Mouse (Mus musculus): Measurements from ENCODE around the gene Raver1. TPM values are rescaled to one million over a fixed set of nuclear protein-coding genes. Genes with fewer than 3 reads are reported as not detected.
"Not testable (repeated sequence)": the region's sequence is repeated elsewhere in the genome, so short reads cannot be mapped to it uniquely, and the experiment has no call there.

Gene Raver1
- polyA plus RNA-seq, 1 experiment: 65.6 TPM

DNA sequence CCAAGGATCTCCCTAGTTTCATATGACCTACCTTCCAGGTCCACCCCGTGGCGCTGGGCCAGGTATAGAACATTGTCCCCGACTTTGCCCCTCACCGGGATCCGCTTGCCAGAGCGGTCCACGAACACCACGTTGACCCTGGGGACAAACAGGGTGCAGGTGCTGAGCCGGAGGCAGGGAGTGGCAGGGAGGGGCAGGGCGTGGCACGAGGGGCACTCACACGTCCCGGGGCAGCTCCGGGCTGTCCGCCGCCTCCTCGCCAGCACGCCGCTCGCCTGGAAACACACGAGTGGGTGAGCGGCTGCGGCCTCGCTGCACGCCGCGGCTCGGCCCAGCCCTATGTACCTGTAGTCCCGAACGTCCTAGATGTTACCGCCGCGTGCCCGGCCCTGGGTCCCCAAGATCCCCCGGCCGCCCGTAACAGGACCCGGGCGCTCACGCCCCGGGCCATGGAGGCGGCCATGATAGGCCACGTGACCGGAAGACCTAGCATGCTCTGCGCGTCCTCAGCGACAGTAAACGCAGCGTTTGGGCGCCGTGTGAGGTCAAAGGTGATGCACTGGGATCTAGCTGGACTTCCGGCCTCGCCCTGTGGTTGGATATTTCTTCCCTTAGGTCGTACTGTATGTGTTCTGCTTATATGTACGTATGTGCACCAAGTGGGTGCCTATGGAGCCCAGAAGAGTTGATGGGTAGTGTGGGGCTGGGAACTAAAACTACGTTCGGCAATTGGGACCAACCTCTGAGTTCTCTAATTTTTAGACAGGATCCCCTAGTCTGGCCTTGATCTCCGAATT is 18.6 kb downstream of the Raver1 start, which contains the start of the genes Gm49373 and Fdx1l:
Gene Gm49373 (minus strand): TSS at position 53 of the 797 bp plus-strand sequence.
Gene Fdx1l (minus strand): TSS at position 571 of the 797 bp plus-strand sequence.
- peak; percentile 95 for DNase-seq (ENCODE audit: low read depth)

DNA sequence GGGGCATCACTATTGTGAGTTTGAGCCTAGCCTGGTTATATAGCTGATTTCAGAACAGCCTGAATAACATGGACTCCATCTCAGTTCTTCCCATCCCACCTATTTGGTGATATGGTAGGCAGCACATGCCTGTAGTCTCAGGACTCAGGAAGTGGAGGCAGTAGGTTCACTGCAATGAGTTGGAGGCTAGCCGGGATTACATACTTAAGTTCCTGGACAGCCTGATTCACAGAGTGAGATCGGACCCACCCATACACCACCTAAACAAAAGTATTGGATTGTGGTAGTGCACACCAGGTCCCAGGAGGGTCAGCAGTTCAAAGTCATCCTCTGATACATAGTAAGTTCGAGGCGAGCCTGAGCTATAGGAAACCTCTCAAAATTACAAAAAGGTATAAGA is 19.2 kb downstream of the Raver1 start:
- TF ChIP-seq POLR2A (IDR thresholded peaks at IDR 0.05; ENCODE audit: borderline replicate concordance, extremely low read depth, insufficient read depth, insufficient read length, poor library complexity, severe bottlenecking) (no peak), CTCF (IDR thresholded peaks at IDR 0.05; ENCODE audit: borderline replicate concordance, extremely low read depth, insufficient read depth, insufficient read length) (no peak)
- no peak for DNase-seq (ENCODE audit: low read depth)

More for the DNA sequence above, 18.6 kb downstream of the Raver1 start, which contains the start of the genes Gm49373 and Fdx1l:
- no peak for TF ChIP-seq CTCF (IDR thresholded peaks at IDR 0.05; ENCODE audit: borderline replicate concordance, extremely low read depth, insufficient read depth, insufficient read length)
- peak; percentile 51; the same call in 1 of the 2 replicates for TF ChIP-seq POLR2A (IDR thresholded peaks at IDR 0.05; ENCODE audit: borderline replicate concordance, extremely low read depth, insufficient read depth, insufficient read length, poor library complexity, severe bottlenecking)

DNA sequence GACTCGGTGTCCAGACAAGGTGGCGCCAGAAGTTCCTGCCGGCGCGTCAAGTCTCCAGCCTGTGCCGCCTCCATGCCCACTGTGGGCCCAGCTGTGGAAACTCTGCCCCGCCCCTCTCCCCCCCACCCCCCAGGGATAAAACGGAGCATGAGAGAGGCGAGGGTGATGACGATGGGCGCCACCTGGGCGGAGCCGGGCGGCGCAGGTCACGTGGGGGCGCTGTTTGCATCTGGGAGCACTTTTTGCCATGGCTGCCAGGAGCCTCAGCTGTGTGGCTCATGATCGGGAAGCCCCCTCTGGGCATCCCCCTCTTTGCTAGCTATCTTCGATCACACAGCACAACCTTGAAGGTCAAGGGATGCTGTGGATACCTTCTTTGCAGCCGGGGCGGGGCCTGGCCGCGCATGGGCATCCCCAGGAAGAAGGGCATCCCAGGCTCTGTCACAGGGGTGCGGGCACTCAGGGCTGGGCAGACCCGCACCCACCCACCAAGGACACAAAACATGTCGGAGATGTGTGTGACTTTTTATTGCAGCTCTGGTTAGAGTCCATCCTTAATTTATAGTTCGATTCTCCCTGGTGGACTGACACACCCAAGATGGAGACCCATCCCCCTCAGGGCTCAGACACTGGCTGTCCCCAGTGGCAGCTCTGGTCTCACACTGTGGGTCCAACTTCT is 24.7 kb downstream of the Raver1 start, which contains the start of gene Zglp1:
Gene Zglp1 (minus strand): TSS at position 88 of the 679 bp plus-strand sequence.
- DNase-seq (ENCODE audit: low read depth): no peak
- TF ChIP-seq POLR2A (IDR thresholded peaks at IDR 0.05; ENCODE audit: borderline replicate concordance, extremely low read depth, insufficient read depth, insufficient read length, poor library complexity, severe bottlenecking) (no peak), CTCF (IDR thresholded peaks at IDR 0.05; ENCODE audit: borderline replicate concordance, extremely low read depth, insufficient read depth, insufficient read length) (no peak)

DNA sequence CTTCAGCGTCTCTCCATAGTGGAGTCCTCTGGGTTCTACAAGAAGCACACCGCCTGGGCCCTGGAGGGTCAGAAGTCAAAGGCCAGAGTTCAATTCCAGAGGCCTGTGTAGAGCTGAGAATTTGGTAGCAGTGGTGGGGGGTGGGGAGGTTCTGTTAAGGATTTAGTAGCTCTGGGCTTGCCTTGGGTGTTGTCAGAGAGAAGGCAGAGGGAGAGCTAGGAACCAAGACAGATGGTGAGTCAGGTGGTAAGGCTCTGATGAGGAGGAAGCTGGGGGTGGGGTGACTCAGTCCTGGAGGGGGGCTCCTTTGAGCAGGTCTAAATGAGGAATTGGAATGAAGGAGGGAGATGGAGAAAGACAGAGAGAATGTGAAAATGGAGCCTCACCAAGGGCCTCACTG is 28.9 kb downstream of the Raver1 start:
- peak; percentile 19 for DNase-seq (ENCODE audit: low read depth)
- no peak for TF ChIP-seq CTCF (IDR thresholded peaks at IDR 0.05; ENCODE audit: borderline replicate concordance, extremely low read depth, insufficient read depth, insufficient read length)
- no peak for TF ChIP-seq POLR2A (IDR thresholded peaks at IDR 0.05; ENCODE audit: borderline replicate concordance, extremely low read depth, insufficient read depth, insufficient read length, poor library complexity, severe bottlenecking)

DNA sequence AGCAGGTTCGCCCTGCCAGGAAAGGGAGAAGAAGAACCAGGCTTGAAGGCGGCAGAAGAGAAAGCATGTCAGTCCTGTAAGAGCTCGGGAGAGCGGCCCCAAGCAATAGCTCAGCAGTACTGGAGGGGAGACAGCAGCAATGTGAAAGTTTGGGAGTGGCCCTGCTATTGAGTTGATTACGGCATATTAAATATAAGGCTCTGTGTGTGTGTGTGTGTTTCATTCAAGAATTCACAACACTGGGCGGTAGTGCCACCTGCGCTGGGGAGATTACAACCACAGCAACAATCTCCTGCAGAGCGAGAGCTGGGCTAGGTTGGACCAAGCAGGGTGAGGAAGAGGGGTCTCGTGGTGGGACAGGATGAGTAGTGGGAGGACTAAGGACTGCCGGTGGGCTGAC is 40.2 kb downstream of the Raver1 start:
- no peak for TF ChIP-seq CTCF (IDR thresholded peaks at IDR 0.05; ENCODE audit: borderline replicate concordance, extremely low read depth, insufficient read depth, insufficient read length)
- TF ChIP-seq POLR2A (IDR thresholded peaks at IDR 0.05; ENCODE audit: borderline replicate concordance, extremely low read depth, insufficient read depth, insufficient read length, poor library complexity, severe bottlenecking): no peak

DNA sequence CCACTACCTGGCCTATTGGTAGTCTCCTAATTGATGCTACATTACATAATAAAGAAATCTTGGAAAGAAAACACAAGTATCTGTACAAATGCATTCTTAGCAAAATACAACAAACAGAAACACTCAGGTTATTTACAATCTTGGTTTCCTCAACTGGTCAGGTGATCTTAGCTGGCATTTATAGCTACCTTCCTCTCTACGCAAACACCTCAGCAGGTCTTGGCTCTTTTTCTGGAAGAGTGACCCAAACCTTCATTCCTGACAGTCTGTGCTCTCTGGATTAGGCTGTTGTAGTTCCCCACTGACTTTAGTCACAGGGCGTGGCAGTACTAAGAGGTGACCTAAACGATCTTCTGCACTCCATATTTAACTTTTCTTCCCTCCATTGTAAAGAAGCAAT is 46.6 kb downstream of the Raver1 start:
- no peak for TF ChIP-seq POLR2A (IDR thresholded peaks at IDR 0.05; ENCODE audit: borderline replicate concordance, extremely low read depth, insufficient read depth, insufficient read length, poor library complexity, severe bottlenecking)
- TF ChIP-seq CTCF (IDR thresholded peaks at IDR 0.05; ENCODE audit: borderline replicate concordance, extremely low read depth, insufficient read depth, insufficient read length): no peak
- no peak for DNase-seq (ENCODE audit: low read depth)

More for the DNA sequence above, 40.2 kb downstream of the Raver1 start:
- no peak for DNase-seq (ENCODE audit: low read depth)

DNA sequence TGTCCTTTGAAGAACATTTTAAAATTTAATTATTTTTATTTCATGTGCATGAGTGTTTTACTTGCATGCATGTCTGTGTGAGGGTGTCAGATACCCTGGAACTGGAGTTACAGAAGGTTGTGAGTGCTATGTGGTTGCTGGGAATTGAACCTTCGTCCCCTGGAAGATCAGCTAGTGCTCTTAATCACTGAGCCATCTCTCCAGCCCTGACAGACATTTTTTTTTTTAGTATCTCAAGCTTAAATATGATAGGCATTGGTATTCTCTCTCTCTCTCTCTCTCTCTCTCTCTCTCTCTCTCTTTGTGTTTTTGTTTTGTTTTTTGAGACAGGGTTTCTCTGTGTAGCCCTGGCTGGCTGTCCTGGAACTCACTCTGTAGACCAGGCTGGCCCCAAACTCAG is 47.0 kb downstream of the Raver1 start:
- not testable (repeated sequence) for DNase-seq (ENCODE audit: low read depth)

DNA sequence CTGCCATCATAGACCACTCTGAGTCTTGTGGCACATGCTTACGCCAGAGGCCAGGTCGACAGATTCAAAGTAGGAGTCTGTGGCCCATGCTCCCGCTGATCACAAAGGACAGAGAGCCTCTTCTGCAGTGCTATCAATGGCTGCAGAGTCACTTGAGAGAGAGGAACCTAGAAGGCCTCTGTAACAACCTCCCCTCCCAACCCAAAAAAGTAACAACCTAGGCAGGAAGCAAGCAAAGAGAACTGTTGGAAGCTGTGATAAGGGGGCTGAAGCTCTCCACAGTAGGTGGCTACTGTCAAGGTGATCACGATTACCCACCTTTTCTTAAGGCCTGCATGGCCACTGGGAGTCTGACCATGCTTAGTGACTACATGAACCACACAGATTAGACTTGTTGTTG is 48.2 kb downstream of the Raver1 start:
- TF ChIP-seq POLR2A (IDR thresholded peaks at IDR 0.05; ENCODE audit: borderline replicate concordance, extremely low read depth, insufficient read depth, insufficient read length, poor library complexity, severe bottlenecking): no peak
- no peak for TF ChIP-seq CTCF (IDR thresholded peaks at IDR 0.05; ENCODE audit: borderline replicate concordance, extremely low read depth, insufficient read depth, insufficient read length)

DNA sequence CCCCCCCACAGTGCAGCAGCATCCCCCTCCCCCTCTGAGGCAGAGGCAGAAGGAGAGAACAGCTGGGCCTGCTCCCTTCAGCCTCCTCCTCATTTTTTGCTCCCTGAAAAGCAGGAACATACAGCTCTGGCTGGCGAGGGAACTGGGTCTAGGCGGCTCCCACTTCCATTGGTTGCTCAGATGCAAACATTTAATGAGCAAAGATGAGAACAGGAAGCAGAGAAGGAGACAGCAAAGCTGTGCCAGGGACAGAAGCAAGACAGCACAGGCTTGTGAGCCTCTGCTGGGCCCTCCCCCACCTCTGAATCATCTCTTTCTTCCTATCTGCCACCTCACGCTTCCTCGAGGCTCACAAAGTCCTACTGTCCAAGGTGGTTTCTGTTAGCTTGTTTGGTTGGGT is 50.5 kb downstream of the Raver1 start:
- DNase-seq (ENCODE audit: low read depth): no peak
- TF ChIP-seq POLR2A (IDR thresholded peaks at IDR 0.05; ENCODE audit: borderline replicate concordance, extremely low read depth, insufficient read depth, insufficient read length, poor library complexity, severe bottlenecking) (no peak), CTCF (IDR thresholded peaks at IDR 0.05; ENCODE audit: borderline replicate concordance, extremely low read depth, insufficient read depth, insufficient read length) (no peak)

More for the DNA sequence above, 48.2 kb downstream of the Raver1 start:
- DNase-seq (ENCODE audit: low read depth): no peak

DNA sequence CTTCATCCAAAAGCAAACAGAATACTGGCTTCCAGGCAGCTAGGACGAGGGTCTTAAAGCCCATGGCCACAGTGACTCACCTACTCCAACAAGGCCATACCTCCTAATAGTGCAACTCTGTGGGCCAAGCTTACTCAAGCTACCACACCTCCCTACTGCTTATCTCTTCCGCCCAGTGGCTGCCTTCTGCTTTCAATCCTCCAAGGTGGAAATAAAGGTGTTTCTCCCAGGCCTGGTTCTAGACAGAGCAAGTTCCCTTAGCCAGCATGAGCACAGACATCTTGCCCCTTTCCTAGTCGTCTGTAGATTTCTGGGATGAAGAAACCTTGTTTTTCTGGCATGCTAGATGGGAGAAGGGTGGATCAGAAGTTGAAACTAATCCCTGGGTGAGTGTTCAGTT is 52.0 kb downstream of the Raver1 start:
- no peak for DNase-seq (ENCODE audit: low read depth)
- TF ChIP-seq CTCF (IDR thresholded peaks at IDR 0.05; ENCODE audit: borderline replicate concordance, extremely low read depth, insufficient read depth, insufficient read length) (no peak), POLR2A (IDR thresholded peaks at IDR 0.05; ENCODE audit: borderline replicate concordance, extremely low read depth, insufficient read depth, insufficient read length, poor library complexity, severe bottlenecking) (no peak)

DNA sequence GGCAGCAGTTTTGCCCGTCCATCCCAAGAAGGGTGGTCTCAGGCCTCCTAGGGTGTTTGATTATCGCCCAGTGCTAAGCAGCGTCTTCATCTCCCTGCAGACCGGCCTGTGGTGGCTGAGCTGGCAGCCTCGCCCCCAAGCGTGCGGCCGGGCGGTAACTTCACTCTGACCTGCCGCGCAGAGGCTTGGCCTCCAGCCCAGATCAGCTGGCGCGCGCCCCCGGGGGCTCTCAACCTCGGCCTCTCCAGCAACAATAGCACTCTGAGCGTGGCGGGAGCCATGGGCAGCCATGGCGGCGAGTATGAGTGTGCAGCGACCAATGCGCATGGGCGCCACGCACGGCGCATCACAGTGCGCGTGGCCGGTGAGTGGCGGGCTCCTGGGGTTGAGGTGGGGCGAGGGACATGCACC is 54.3 kb downstream of the Raver1 start:
- TF ChIP-seq POLR2A (IDR thresholded peaks at IDR 0.05; ENCODE audit: borderline replicate concordance, extremely low read depth, insufficient read depth, insufficient read length, poor library complexity, severe bottlenecking) (peak; percentile 50; the same call in 1 of the 2 replicates), CTCF (IDR thresholded peaks at IDR 0.05; ENCODE audit: borderline replicate concordance, extremely low read depth, insufficient read depth, insufficient read length) (no peak)
- DNase-seq (ENCODE audit: low read depth): peak; percentile 59

Data from brain, embryonic 14.5 days (tissue).